ENCODE assay signal across 19 mouse cellular contexts in the genomic region with DNA sequence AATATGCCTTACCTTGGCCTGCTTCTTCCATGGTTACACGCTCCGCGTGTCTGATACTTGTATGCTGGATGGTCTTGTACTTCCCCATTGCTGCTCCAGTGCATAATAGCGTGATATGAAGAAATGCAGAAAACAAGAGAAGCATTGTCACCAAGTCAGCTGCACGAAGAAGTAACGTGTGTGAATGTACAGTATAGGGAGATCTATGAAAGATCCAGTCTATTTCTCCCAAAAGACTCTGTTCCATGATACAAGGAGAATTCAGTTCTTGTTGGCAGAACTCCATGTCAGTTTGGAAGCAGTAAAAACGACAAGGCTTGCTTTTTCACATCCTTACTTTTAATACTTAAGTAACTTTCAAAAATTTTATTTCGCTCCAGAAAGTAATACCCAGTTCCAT.
DNase-seq lines count a peak whose midpoint lies in the region.
"Had no signal": no experiment of that assay in that cellular context is flagged by ENCODE, and none has a peak within 500 bp of the region (broad histone marks: within the 10 kb centered on the region; RNA-seq: fewer than 3 reads in every experiment).

No protein-coding gene starts in this region.

- DNase-seq in cerebellum, postnatal 10 days = peak; percentile 13
- DNase-seq in cerebellum, adult 18-20 months = no peak
- DNase-seq in 3134 (ENCODE audit: extremely low read depth, insufficient read length, low spot score) = peak; percentile 43
- peak; percentile 72 for DNase-seq in adipocyte (ENCODE audit: low spot score)
- DNase-seq in retina, embryonic 14.5 days (ENCODE audit: low spot score) = peak; percentile 22
- no peak for DNase-seq in right cerebral cortex, adult 18-20 months
- DNase-seq in spleen, postnatal 10 days (ENCODE audit: low spot score in 2 of 2) = no peak
- no peak for DNase-seq in c-Kit-positive CD71-positive TER-119-positive erythroid progenitor cells, embryonic 14.5 days (ENCODE audit: low spot score)
- DNase-seq: adrenal gland, adult 2 months; adrenal gland, postnatal 10 days; adrenal gland, postnatal 25 days; B cell, adult 2 months; cerebellum, adult 11 months; cerebellum, adult 2 months; cerebellum, adult 9-10 months; cerebellum, postnatal 14 days; cerebellum, postnatal 36 days; embryo, embryonic 11 days; forebrain, postnatal 0 days had no signal

Comparison
In these comparisons a context has a peak if more than half of its experiments do, and no peak if none do; other contexts are left out.
1. DNase-seq: peak in cerebellum, postnatal 10 days (2 of 2), 3134 (single experiment), adipocyte (single experiment) and retina, embryonic 14.5 days (single experiment); none in cerebellum, adult 18-20 months (0 of 2), right cerebral cortex, adult 18-20 months (single experiment), spleen, postnatal 10 days (0 of 2) and c-Kit-positive CD71-positive TER-119-positive erythroid progenitor cells, embryonic 14.5 days (single experiment).